Mouse (Mus musculus): Measurements from ENCODE around the gene Mid1. TPM values are rescaled to one million over a fixed set of nuclear protein-coding genes. Genes with fewer than 3 reads are reported as not detected.

The Mid1 gene
- polyA plus RNA-seq, 1 experiment = 54.0 TPM

GRCm38 (mm10) chrX:169906054-169906508, 221.1 kb downstream of the Mid1 start:
- no peak overlapping the region for H3K4me3 ChIP-seq
- peaks cover 76% of the 10 kb centered on the region for H3K79me2 ChIP-seq (ENCODE audit: control insufficient read depth, insufficient read depth)
- H3K27me3 ChIP-seq (ENCODE audit: control insufficient read depth, insufficient read depth, insufficient read length) = no peaks in the 10 kb centered on the region
- peaks cover 5% of the 10 kb centered on the region for H3K36me3 ChIP-seq (ENCODE audit: control insufficient read depth, insufficient read depth)
- H3K4me2 ChIP-seq (ENCODE audit: low read depth) = no peak overlapping the region
- no peak overlapping the region for H3ac ChIP-seq (ENCODE audit: control insufficient read depth, insufficient read length)
- TF ChIP-seq USF1 (IDR thresholded peaks at IDR 0.05; ENCODE audit: low read depth) (no peak), POLR2A (IDR thresholded peaks at IDR 0.05; ENCODE audit: insufficient read length, low read depth) (no peak), CEBPB (IDR thresholded peaks at IDR 0.05; ENCODE audit: insufficient read depth, poor library complexity, severe bottlenecking) (no peak), REST (IDR thresholded peaks at IDR 0.05; ENCODE audit: insufficient read depth, insufficient read length) (no peak), MYOG (IDR thresholded peaks at IDR 0.05; ENCODE audit: control insufficient read depth in 1 of 3, insufficient read depth in 1 of 3, insufficient read length in 2 of 3, low read depth in 2 of 3) (no peak)

- H3K36me3 ChIP-seq (ENCODE audit: control insufficient read depth, insufficient read depth) = no peaks in the 10 kb centered on the region
- H3ac ChIP-seq (ENCODE audit: control insufficient read depth, insufficient read length) = no peak overlapping the region
- no peak for TF ChIP-seq CEBPB (IDR thresholded peaks at IDR 0.05; ENCODE audit: insufficient read depth, poor library complexity, severe bottlenecking)
- no peak for TF ChIP-seq E2F4 (IDR thresholded peaks at IDR 0.05; ENCODE audit: insufficient read depth)
- TF ChIP-seq REST (IDR thresholded peaks at IDR 0.05; ENCODE audit: insufficient read depth, insufficient read length) = no peak
- TF ChIP-seq POLR2A (IDR thresholded peaks at IDR 0.05; ENCODE audit: insufficient read length, low read depth) = no peak
- TF ChIP-seq MYOD1 (IDR thresholded peaks at IDR 0.05; ENCODE audit: control insufficient read depth in 1 of 3, insufficient read length in 2 of 3, low read depth in 2 of 3) = no peak
- no peak for TF ChIP-seq SRF (IDR thresholded peaks at IDR 0.05; ENCODE audit: control insufficient read depth, insufficient read length, low read depth)
- no peak for TF ChIP-seq POLR2AphosphoS2 (IDR thresholded peaks at IDR 0.05; ENCODE audit: insufficient read length, low read depth)
- TF ChIP-seq MAX (IDR thresholded peaks at IDR 0.05; ENCODE audit: low read depth) = no peak
- H3K79me2 ChIP-seq (ENCODE audit: control insufficient read depth, insufficient read depth) = peaks cover 74% of the 10 kb centered on the region
- no peak overlapping the region for H3K4me3 ChIP-seq
- H3K4me2 ChIP-seq (ENCODE audit: low read depth) = no peak overlapping the region
- H3K27me3 ChIP-seq (ENCODE audit: control insufficient read depth, insufficient read depth, insufficient read length) = no peaks in the 10 kb centered on the region
These were observed 224.9 kb downstream of the Mid1 start for GRCm38 (mm10) chrX:169909898-169910297.

- no peak overlapping the region for H3K4me2 ChIP-seq (ENCODE audit: low read depth)
- no peak overlapping the region for H3K4me3 ChIP-seq
- TF ChIP-seq MYOD1 (IDR thresholded peaks at IDR 0.05; ENCODE audit: control insufficient read depth in 1 of 3, insufficient read length in 2 of 3, low read depth in 2 of 3) = no peak
- TF ChIP-seq E2F4 (IDR thresholded peaks at IDR 0.05; ENCODE audit: insufficient read depth) = no peak
- TF ChIP-seq POLR2AphosphoS2 (IDR thresholded peaks at IDR 0.05; ENCODE audit: insufficient read length, low read depth) = no peak
- TF ChIP-seq SRF (IDR thresholded peaks at IDR 0.05; ENCODE audit: control insufficient read depth, insufficient read length, low read depth) = no peak
- TF ChIP-seq REST (IDR thresholded peaks at IDR 0.05; ENCODE audit: insufficient read depth, insufficient read length) = no peak
- no peak for TF ChIP-seq USF1 (IDR thresholded peaks at IDR 0.05; ENCODE audit: low read depth)
- TF ChIP-seq TCF12 (IDR thresholded peaks at IDR 0.05; ENCODE audit: insufficient read depth, poor library complexity, severe bottlenecking) = no peak
- no peak for TF ChIP-seq CEBPB (IDR thresholded peaks at IDR 0.05; ENCODE audit: insufficient read depth, poor library complexity, severe bottlenecking)
- no peak for TF ChIP-seq POLR2A (IDR thresholded peaks at IDR 0.05; ENCODE audit: insufficient read length, low read depth)
- TF ChIP-seq MYOG (IDR thresholded peaks at IDR 0.05; ENCODE audit: control insufficient read depth in 1 of 3, insufficient read depth in 1 of 3, insufficient read length in 2 of 3, low read depth in 2 of 3) = no peak
- TF ChIP-seq TCF3 (IDR thresholded peaks at IDR 0.05; ENCODE audit: insufficient read length, low read depth) = no peak
- TF ChIP-seq MAX (IDR thresholded peaks at IDR 0.05; ENCODE audit: low read depth) = no peak
- no peaks in the 10 kb centered on the region for H3K36me3 ChIP-seq (ENCODE audit: control insufficient read depth, insufficient read depth)
- peaks cover 82% of the 10 kb centered on the region for H3K79me2 ChIP-seq (ENCODE audit: control insufficient read depth, insufficient read depth)
- no peak overlapping the region for H3ac ChIP-seq (ENCODE audit: control insufficient read depth, insufficient read length)
- H3K27me3 ChIP-seq (ENCODE audit: control insufficient read depth, insufficient read depth, insufficient read length) = no peaks in the 10 kb centered on the region
These were observed 230.7 kb downstream of the Mid1 start for GRCm38 (mm10) chrX:169915738-169916137.

GRCm38 (mm10) chrX:169922541-169922940, 237.5 kb downstream of the Mid1 start:
- no peak overlapping the region for H3K4me3 ChIP-seq
- H3K79me2 ChIP-seq (ENCODE audit: control insufficient read depth, insufficient read depth) = peaks cover 67% of the 10 kb centered on the region
- no peaks in the 10 kb centered on the region for H3K27me3 ChIP-seq (ENCODE audit: control insufficient read depth, insufficient read depth, insufficient read length)
- no peak overlapping the region for H3ac ChIP-seq (ENCODE audit: control insufficient read depth, insufficient read length)
- no peak overlapping the region for H3K4me2 ChIP-seq (ENCODE audit: low read depth)
- no peak for TF ChIP-seq POLR2AphosphoS2 (IDR thresholded peaks at IDR 0.05; ENCODE audit: insufficient read length, low read depth)
- no peak for TF ChIP-seq POLR2A (IDR thresholded peaks at IDR 0.05; ENCODE audit: insufficient read length, low read depth)
- no peak for TF ChIP-seq TCF12 (IDR thresholded peaks at IDR 0.05; ENCODE audit: insufficient read depth, poor library complexity, severe bottlenecking)
- TF ChIP-seq SRF (IDR thresholded peaks at IDR 0.05; ENCODE audit: control insufficient read depth, insufficient read length, low read depth) = no peak
- TF ChIP-seq MAX (IDR thresholded peaks at IDR 0.05; ENCODE audit: low read depth) = no peak
- TF ChIP-seq REST (IDR thresholded peaks at IDR 0.05; ENCODE audit: insufficient read depth, insufficient read length) = no peak
- no peak for TF ChIP-seq MYOD1 (IDR thresholded peaks at IDR 0.05; ENCODE audit: control insufficient read depth in 1 of 3, insufficient read length in 2 of 3, low read depth in 2 of 3)
- no peak for TF ChIP-seq USF1 (IDR thresholded peaks at IDR 0.05; ENCODE audit: low read depth)
- no peak for TF ChIP-seq MYOG (IDR thresholded peaks at IDR 0.05; ENCODE audit: control insufficient read depth in 1 of 3, insufficient read depth in 1 of 3, insufficient read length in 2 of 3, low read depth in 2 of 3)
- no peak for TF ChIP-seq CEBPB (IDR thresholded peaks at IDR 0.05; ENCODE audit: insufficient read depth, poor library complexity, severe bottlenecking)
- no peak for TF ChIP-seq TCF3 (IDR thresholded peaks at IDR 0.05; ENCODE audit: insufficient read length, low read depth)
- no peak for TF ChIP-seq E2F4 (IDR thresholded peaks at IDR 0.05; ENCODE audit: insufficient read depth)
- H3K36me3 ChIP-seq (ENCODE audit: control insufficient read depth, insufficient read depth) = peaks cover 3% of the 10 kb centered on the region

DNA sequence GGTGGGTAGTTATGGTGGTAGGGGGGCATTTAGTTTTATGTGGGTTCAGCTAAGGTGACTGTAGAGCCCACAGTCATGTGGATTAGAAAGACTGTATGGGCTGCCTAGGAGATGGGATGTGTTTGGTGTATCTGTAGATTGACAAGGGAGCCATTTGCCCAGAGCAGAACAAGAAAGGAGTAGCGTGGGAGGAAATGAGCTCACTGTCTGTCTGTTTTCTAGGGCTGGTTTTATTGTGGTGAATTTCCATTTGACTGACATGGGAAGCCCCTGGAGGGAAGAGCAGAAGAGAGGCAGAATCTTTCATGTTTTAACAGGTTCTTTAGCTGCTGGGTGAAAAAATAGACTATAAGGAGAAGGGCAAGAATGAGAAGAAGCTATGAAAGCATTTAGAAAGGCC, 238.4 kb downstream of the Mid1 start:
- no peak overlapping the region for H3K4me3 ChIP-seq
- H3ac ChIP-seq (ENCODE audit: control insufficient read depth, insufficient read length) = no peak overlapping the region
- H3K36me3 ChIP-seq (ENCODE audit: control insufficient read depth, insufficient read depth) = peaks cover 7% of the 10 kb centered on the region
- H3K79me2 ChIP-seq (ENCODE audit: control insufficient read depth, insufficient read depth) = peaks cover 62% of the 10 kb centered on the region
- no peak overlapping the region for H3K4me2 ChIP-seq (ENCODE audit: low read depth)
- TF ChIP-seq POLR2AphosphoS2 (IDR thresholded peaks at IDR 0.05; ENCODE audit: insufficient read length, low read depth) (no peak), SRF (IDR thresholded peaks at IDR 0.05; ENCODE audit: control insufficient read depth, insufficient read length, low read depth) (no peak), MYOG (IDR thresholded peaks at IDR 0.05; ENCODE audit: control insufficient read depth in 1 of 3, insufficient read depth in 1 of 3, insufficient read length in 2 of 3, low read depth in 2 of 3) (no peak), TCF3 (IDR thresholded peaks at IDR 0.05; ENCODE audit: insufficient read length, low read depth) (no peak), REST (IDR thresholded peaks at IDR 0.05; ENCODE audit: insufficient read depth, insufficient read length) (no peak), MAX (IDR thresholded peaks at IDR 0.05; ENCODE audit: low read depth) (no peak), CEBPB (IDR thresholded peaks at IDR 0.05; ENCODE audit: insufficient read depth, poor library complexity, severe bottlenecking) (no peak)
- H3K27me3 ChIP-seq (ENCODE audit: control insufficient read depth, insufficient read depth, insufficient read length) = no peaks in the 10 kb centered on the region

Measured in myocyte (in vitro differentiated cells).